Mouse (Mus musculus) adrenal gland, postnatal 25 days (tissue): ENCODE measurements around the gene Msantd2. TPM values are rescaled to one million over a fixed set of nuclear protein-coding genes. Genes with fewer than 3 reads are reported as not detected.
A peak's percentile ranks its signal among the peaks of the same experiment; 100 is the strongest.

Source experiments
- DNase-seq: peaks from one replicate; pipeline ENCODE4 v3.0.0; 2021; ENCODE audit warnings: mixed read lengths
- total RNA-seq: library from RNA; stranded (reverse); gene quantifications from 2 replicates; pipeline ENCODE4 v1.2.3, GENCODE M21; 2021

Msantd2 gene
- total RNA-seq, 1 experiment from 2014 or later, result 28.7 TPM

DNA sequence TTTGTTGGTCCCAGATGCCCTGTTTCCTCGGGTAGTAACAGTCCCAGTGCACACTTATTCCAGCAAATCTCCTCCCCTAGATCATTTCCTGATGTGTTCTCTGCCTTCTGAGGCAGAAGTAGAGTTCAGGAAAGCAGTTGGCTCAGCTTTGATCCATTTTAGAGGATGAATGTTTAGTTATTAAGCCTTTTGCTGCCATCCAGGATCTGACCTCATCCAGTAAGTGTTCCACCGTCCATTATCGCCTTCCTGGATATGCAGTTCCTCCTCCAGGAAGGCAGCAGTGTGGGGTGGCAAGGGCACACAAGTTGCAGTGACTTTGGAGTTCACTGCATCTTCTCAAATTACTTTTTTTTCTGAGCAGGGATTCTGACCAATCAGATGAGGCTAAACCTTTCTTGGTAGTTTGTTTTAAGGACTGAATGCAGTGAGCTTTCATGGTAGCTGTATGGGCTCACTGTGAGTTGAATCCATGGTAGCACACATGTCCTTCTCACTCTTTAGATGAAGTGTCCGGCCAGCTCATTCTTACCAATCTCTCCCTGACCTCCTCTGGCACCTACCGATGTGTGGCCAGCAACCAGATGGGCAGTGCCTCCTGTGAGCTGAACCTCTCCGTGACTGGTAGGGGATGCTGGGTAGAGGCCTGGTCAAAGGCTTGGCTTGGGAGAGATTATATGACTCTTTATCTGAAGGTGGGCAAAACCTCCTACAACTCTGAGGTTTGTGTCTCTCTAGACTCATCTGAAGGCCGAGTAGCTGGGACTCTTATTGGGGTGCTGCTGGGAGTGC is 52.9 kb downstream of the Msantd2 start:
- DNase-seq, result no peak

DNA sequence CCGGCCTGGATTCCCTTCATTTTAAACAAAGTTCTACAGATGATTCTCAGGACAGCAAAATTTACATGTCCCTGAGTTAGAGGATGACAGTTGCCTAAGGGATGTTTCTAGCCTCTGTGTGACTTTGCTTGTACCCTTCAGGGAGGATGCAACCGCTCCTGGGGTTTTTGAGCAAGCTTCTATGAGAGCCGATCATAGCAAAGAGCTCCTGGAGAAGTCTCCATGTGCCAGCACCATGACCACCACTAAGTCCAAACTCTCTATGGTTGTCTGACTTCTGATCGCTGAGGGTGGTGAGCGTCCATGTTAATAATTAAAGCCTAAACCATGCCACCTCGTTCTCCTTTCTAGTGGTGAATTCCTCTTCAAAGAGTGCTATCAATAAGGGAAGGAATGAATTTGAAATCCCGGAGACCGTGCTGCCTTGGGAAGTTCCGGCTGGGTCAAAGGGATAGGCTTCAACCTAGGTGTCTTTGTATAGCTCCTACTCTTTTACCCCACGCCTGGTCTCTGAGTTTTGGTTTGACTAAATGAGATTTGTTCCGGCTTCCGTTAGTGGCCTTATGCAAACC is 54.8 kb downstream of the Msantd2 start:
- no peak for DNase-seq

DNA sequence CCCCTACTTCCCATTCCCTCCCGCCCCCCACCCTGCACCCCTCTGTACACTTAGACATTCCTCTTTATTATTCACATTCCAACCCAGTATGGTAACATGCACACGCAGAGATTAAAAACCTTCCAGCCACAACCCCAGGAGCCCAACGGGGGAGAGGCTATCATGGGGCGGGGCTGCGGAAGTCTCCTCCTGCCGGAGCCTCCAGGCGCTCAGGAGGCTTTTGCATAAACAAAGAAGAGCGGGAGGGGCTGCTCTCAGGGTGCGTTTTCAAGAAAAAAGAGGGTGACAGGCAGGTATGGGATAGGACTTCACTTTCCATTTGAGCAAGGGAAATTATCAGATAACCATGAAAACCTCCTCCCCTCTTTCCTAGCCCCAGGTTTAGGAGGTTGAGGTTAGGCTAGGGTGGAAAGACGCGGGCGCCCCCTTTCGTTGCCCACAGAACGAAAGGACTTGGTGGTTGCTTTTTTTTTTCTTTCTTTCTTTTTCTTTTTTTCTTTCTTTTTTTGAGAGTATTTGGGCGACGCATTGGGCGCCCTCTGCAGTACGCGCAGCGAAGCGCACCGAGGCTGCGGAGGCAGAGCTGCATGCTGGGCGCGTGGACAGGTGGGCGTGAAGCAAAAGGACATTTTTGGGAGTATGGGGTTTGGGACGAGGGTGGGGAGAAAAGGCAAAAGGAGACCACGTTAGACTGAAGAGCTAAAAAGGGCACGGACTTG is 55.5 kb downstream of the Msantd2 start:
- DNase-seq, result peak; percentile 73

- DNase-seq, result no peak
Observed at GRCm38 (mm10) chr9:37545166-37545610, 56.1 kb downstream of the Msantd2 start.

DNA sequence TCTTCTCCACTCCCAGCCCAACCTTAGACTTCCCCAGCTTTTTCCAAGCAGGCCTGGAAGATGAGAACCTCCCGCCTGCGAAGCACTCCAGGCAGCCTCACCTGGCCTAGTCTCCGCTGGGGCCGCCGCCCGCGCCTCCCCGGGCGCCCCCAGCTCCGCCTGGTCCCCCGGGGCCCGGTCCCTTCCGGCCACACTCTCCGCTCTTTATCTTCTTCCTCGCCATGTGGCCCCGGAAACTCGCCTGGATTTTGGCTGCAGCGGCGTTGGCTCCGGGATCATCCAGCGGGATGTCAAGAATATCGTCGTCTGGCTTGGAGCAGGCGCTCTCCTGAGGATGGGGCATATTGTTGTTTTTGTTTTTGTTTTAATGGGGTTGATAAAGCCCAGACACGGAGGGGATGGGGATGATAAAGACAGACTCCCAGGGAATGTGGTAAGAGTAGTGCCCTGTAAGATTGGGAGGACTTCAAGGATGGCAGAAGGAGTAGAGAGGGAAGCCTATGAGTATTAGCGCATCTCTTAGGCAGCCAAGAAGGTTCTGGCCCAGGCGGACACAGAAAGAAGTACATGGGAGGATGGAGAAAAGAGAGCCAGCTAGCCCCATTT is 56.8 kb downstream of the Msantd2 start:
- no peak for DNase-seq

DNA sequence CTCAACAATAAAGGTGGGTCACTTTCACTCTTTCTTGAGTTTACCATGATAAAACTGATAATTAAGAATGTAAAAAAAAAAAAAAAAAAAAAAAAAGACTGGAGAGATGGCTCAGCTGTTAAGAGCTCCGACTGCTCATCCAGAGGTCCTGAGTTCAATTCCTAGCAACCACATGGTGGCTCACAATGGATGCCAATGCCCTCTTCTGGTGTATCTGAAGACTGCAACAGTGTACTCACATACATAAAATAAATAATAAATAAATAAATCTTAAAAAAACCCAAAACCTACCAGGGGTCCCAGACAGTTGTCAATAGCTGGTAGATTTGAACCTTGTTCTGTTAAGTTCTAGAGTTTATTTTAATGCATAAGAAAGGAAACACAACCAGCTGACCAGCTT is 57.8 kb downstream of the Msantd2 start:
- no peak for DNase-seq

DNA sequence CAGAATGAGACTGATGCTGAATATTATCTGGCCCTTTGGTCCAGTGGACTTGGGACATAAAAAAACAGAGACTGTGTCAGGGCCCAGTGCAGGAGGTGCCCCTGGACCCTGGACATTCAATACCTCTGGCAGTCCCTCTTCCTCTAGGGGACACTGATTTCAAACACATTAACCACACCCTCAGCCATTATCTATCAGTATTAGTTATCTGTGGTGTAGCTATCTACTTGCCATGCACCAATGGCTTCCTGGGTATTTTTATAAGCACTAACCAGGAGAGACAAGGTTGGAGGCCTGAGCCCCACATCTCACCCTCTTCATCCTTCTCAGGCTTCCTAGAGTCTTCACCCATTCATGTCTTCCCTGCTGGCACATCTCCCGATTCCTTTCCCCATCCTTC is 61.3 kb downstream of the Msantd2 start:
- no peak for DNase-seq

DNA sequence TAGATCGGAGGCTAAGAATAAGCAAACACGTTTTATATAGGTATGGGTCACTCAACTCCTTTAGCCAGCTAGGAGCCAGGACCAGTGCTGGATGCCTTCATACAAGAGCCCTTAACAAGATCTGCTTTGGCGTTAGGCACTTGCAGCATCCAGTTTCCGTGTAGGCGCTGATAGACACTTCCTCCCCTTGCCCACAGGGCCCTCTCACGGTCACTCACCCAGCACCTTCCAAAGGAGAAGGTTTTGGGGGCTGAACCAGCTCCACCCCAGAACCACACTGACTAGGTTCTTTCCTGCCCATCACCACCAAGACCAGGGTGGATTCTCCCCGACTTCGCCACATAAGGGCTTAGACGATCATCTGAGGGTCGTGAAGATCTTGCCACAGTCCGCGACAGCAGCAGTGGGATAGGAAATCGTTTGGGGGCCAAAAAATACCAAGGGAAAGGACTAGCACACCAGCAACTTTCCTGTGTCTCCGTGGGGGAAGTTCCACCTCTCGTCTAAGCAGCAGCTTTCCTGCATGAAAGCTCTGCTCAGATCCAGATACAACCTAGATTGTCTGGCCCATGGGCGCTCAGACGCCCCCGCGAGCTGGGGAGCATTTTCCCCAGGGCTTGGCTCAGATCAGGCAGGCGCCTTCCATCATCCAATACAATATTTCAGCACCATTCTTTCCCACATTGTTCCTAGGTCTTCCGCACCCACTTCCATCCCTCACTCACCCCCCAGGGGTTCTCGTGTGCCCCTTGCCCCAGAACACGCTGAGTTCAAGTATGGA is 62.8 kb downstream of the Msantd2 start:
- no peak for DNase-seq

- peak; percentile 75 for DNase-seq
Observed at GRCm38 (mm10) chr9:37552536-37553293, 63.6 kb downstream of the Msantd2 start, which contains the start of gene Nrgn. TSS of gene Nrgn (minus strand) at chr9:37552904.

GRCm38 (mm10) chr9:37554279-37554678 is 65.2 kb downstream of the Msantd2 start:
- DNase-seq, result no peak

- DNase-seq, result no peak
Observed at GRCm38 (mm10) chr9:37554838-37555748, 66.0 kb downstream of the Msantd2 start, which contains the start of gene Siae. TSS of gene Siae (plus strand) at chr9:37555698.

- DNase-seq, result no peak
Observed at GRCm38 (mm10) chr9:37556366-37556765, 67.2 kb downstream of the Msantd2 start.

DNA sequence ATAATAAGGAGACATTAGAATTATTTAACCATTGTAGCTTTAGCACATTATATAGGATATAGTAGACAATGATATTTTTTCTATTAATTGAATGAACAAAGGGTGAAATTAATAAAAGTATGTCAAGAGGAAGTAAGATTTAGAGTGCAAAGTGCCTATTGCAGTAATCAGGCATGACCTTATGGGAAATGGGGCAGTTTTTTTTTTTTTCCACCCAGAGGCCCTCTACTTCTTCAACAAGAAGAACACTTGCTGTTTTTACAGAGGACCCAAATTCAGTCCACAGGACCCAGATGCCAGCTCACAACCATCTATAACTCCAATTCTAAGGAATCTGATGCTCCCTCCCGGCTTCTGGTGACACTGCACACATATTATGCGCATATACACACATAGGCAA is 71.5 kb downstream of the Msantd2 start:
- no peak for DNase-seq

DNA sequence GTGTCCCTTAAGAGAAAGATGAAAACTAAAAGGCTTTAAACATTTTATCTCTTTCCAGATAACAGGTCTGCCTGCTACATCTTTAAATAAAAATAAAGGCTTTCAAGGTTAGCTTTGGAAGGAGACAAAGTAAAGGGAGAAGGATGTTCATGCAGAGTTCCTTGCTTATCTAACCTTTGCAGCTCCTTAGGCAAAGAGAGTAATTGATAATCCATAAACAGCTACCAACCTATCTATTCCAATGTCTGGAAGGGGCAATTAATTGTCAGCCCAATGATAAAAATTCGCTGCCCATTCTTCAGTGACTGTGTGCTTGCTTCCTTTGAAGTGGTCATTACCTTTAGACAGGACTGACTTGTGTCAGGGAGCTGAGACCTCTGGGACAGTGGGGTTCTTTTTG is 74.7 kb downstream of the Msantd2 start:
- DNase-seq, result no peak

DNA sequence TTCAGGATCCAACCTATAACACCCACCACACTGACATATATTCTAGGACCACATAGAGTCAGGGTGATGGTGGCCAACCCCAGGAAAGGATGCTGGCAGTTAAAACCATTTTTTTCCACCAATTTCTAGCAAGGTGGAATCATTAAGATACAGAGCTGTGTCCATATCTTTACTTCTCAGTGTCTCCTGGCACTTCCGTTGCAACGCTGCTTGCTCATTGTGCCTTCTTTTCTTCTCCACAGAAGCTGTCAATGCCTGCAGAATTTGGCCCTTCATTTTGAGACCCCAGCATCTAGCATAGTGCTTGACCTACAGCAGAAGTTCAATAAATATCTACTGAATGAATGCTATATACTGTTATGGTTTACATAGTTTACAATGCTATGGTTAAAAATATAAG is 77.9 kb downstream of the Msantd2 start:
- DNase-seq, result no peak

GRCm38 (mm10) chr9:37567454-37567853 is 78.3 kb downstream of the Msantd2 start:
- no peak for DNase-seq

DNA sequence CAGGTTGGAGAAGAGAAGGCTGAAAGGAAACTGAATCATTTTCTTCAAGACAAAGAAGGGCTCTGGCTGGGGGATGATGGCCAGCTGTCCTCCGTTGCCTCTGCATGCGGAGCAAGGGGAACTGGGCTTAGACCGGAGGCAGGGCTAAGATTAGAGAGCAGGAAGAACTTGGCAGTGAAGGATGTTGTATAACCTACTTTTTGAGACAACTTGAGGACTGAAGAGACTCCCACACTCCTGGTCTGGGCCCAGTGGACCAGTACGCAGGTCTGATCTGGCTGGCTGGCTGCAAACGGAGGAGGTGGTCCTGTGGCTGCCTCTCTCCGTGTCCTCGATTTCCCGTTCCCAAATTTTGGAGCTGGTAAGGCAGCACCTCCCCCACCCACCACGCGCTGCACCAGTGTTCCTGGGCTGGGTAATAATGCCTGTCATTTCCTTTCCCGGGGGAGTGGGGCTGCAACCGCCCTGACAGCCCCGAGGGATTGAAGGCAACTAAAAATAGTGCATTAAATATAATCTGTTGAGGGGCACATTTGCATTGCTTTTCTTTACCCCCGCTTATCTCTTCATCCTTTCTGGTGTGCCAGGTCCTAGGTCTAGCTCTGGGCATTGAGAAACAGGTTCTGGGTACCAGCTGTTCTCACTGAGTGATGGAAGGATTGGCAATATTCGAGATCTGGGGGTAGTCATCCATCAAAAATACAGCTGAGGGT is 78.9 kb downstream of the Msantd2 start:
- DNase-seq, result peak; percentile 17

- DNase-seq, result no peak
Observed at GRCm38 (mm10) chr9:37568605-37569214, 79.6 kb downstream of the Msantd2 start.
